Mouse (Mus musculus): ENCODE measurements around the gene Dhx16. TPM values are rescaled to one million over a fixed set of nuclear protein-coding genes. Genes with fewer than 3 reads are reported as not detected.

The Dhx16 gene
- polyA plus RNA-seq, 1 experiment from 2014 or later = 45.1 TPM

- peak overlapping the region; percentile 73 for H3K4me3 ChIP-seq (ENCODE audit: low read length)
- peak overlapping the region; percentile 73 for H3K9ac ChIP-seq (replicated peaks; ENCODE audit: low read length)
- peak overlapping the region; percentile 82; the same call in 1 of the 2 replicates for H3K27ac ChIP-seq (ENCODE audit: low read length)
- H3K4me1 ChIP-seq (ENCODE audit: insufficient read depth, low read length) = peaks cover 13% of the 10 kb centered on the region
- peak; percentile 55 for ATAC-seq (ENCODE audit: low FRiP score, low TSS enrichment)
- no peaks in the 10 kb centered on the region for H3K9me3 ChIP-seq (ENCODE audit: low read length)
- H3K36me3 ChIP-seq (ENCODE audit: insufficient read depth, low read length) = peaks cover 32% of the 10 kb centered on the region
- H3K4me2 ChIP-seq (replicated peaks; ENCODE audit: low read depth, low read length) = peak overlapping the region; percentile 83
- 17% methylated on average over 20 of the region's 20 CpGs for WGBS
- no peaks in the 10 kb centered on the region for H3K27me3 ChIP-seq (ENCODE audit: insufficient read depth, low read length)
Measured at GRCm38 (mm10) chr17:35909186-35909918, 29.7 kb downstream of the Dhx16 start.

GRCm38 (mm10) chr17:35909919-35910369 is 30.3 kb downstream of the Dhx16 start, which contains the start of gene Atat1:
Gene Atat1 (minus strand): TSS chr17:35910075.
- H3K27ac ChIP-seq (ENCODE audit: low read length) = peak within 1 kb of the TSS; percentile 82
- H3K9ac ChIP-seq (replicated peaks; ENCODE audit: low read length) = peak within 1 kb of the TSS; percentile 73
- H3K27me3 ChIP-seq (ENCODE audit: insufficient read depth, low read length) = no peaks in the 10 kb centered on the region
- H3K4me2 ChIP-seq (replicated peaks; ENCODE audit: low read depth, low read length) = peak within 1 kb of the TSS; percentile 83
- H3K36me3 ChIP-seq (ENCODE audit: insufficient read depth, low read length) = peaks cover 32% of the 10 kb centered on the region
- H3K4me1 ChIP-seq (ENCODE audit: insufficient read depth, low read length) = peaks cover 15% of the 10 kb centered on the region
- peak; percentile 92 for ATAC-seq (ENCODE audit: low FRiP score, low TSS enrichment)
- peak within 1 kb of the TSS; percentile 73 for H3K4me3 ChIP-seq (ENCODE audit: low read length)
- 3% methylated on average over 25 of the region's 25 CpGs for WGBS
- no peaks in the 10 kb centered on the region for H3K9me3 ChIP-seq (ENCODE audit: low read length)

- Histone ChIP-seq H3K9ac (replicated peaks; ENCODE audit: low read length) (no peak overlapping the region), H3K9me3 (ENCODE audit: low read length) (no peaks in the 10 kb centered on the region), H3K36me3 (ENCODE audit: insufficient read depth, low read length) (peaks cover 18% of the 10 kb centered on the region; the same call in 1 of the 2 replicates), H3K27ac (ENCODE audit: low read length) (no peak overlapping the region), H3K4me1 (ENCODE audit: insufficient read depth, low read length) (peaks cover 20% of the 10 kb centered on the region), H3K4me2 (replicated peaks; ENCODE audit: low read depth, low read length) (peak overlapping the region; percentile 75), H3K27me3 (ENCODE audit: insufficient read depth, low read length) (no peaks in the 10 kb centered on the region), H3K4me3 (ENCODE audit: low read length) (peak overlapping the region; percentile 85)
- WGBS = 83% methylated on average over 6 of the region's 6 CpGs
- ATAC-seq (ENCODE audit: low FRiP score, low TSS enrichment) = no peak
Measured at GRCm38 (mm10) chr17:35914975-35915374, 35.4 kb downstream of the Dhx16 start.

- peak overlapping the region; percentile 85 for H3K4me3 ChIP-seq (ENCODE audit: low read length)
- H3K27me3 ChIP-seq (ENCODE audit: insufficient read depth, low read length) = no peaks in the 10 kb centered on the region
- peaks cover 25% of the 10 kb centered on the region for H3K4me1 ChIP-seq (ENCODE audit: insufficient read depth, low read length)
- peak overlapping the region; percentile 75 for H3K4me2 ChIP-seq (replicated peaks; ENCODE audit: low read depth, low read length)
- no peaks in the 10 kb centered on the region for H3K9me3 ChIP-seq (ENCODE audit: low read length)
- H3K9ac ChIP-seq (replicated peaks; ENCODE audit: low read length) = peak overlapping the region; percentile 83
- no peak for ATAC-seq (ENCODE audit: low FRiP score, low TSS enrichment)
- H3K36me3 ChIP-seq (ENCODE audit: insufficient read depth, low read length) = peaks cover 18% of the 10 kb centered on the region; the same call in 1 of the 2 replicates
- H3K27ac ChIP-seq (ENCODE audit: low read length) = peak overlapping the region; percentile 95
- WGBS = 2% methylated on average over 28 of the region's 28 CpGs
Measured at GRCm38 (mm10) chr17:35915538-35916296, 36.1 kb downstream of the Dhx16 start.

- H3K9me3 ChIP-seq (ENCODE audit: low read length) = no peaks in the 10 kb centered on the region
- H3K27ac ChIP-seq (ENCODE audit: low read length) = peak within 1 kb of the TSS; percentile 95
- H3K36me3 ChIP-seq (ENCODE audit: insufficient read depth, low read length) = peaks cover 18% of the 10 kb centered on the region; the same call in 1 of the 2 replicates
- H3K9ac ChIP-seq (replicated peaks; ENCODE audit: low read length) = peak within 1 kb of the TSS; percentile 98
- WGBS = under 1% methylated on average over 83 of the region's 83 CpGs
- H3K27me3 ChIP-seq (ENCODE audit: insufficient read depth, low read length) = no peaks in the 10 kb centered on the region
- H3K4me1 ChIP-seq (ENCODE audit: insufficient read depth, low read length) = peaks cover 30% of the 10 kb centered on the region
- H3K4me2 ChIP-seq (replicated peaks; ENCODE audit: low read depth, low read length) = peak within 1 kb of the TSS; percentile 75
- ATAC-seq (ENCODE audit: low FRiP score, low TSS enrichment) = peak; percentile 97
- peak within 1 kb of the TSS; percentile 85 for H3K4me3 ChIP-seq (ENCODE audit: low read length)
Measured at GRCm38 (mm10) chr17:35916297-35917142, 36.9 kb downstream of the Dhx16 start, which contains the start of the genes Mrps18b and Ppp1r10. Gene Mrps18b (minus strand): TSS chr17:35916389. Gene Ppp1r10 (plus strand): TSS chr17:35916434.

- ATAC-seq (ENCODE audit: low FRiP score, low TSS enrichment) = no peak
- Histone ChIP-seq H3K4me1 (ENCODE audit: insufficient read depth, low read length) (peaks cover 30% of the 10 kb centered on the region), H3K4me2 (replicated peaks; ENCODE audit: low read depth, low read length) (peak overlapping the region; percentile 70), H3K36me3 (ENCODE audit: insufficient read depth, low read length) (peaks cover 18% of the 10 kb centered on the region; the same call in 1 of the 2 replicates), H3K4me3 (ENCODE audit: low read length) (peak overlapping the region; percentile 85), H3K27ac (ENCODE audit: low read length) (peak overlapping the region; percentile 95), H3K9me3 (ENCODE audit: low read length) (no peaks in the 10 kb centered on the region), H3K27me3 (ENCODE audit: insufficient read depth, low read length) (no peaks in the 10 kb centered on the region), H3K9ac (replicated peaks; ENCODE audit: low read length) (peak overlapping the region; percentile 98)
- WGBS = 0% methylated on average over 8 of the region's 8 CpGs
Measured at GRCm38 (mm10) chr17:35917143-35917462, 37.5 kb downstream of the Dhx16 start.

- Histone ChIP-seq H3K27ac (ENCODE audit: low read length) (peak overlapping the region; percentile 95), H3K36me3 (ENCODE audit: insufficient read depth, low read length) (peaks cover 16% of the 10 kb centered on the region; the same call in 1 of the 2 replicates), H3K9ac (replicated peaks; ENCODE audit: low read length) (peak overlapping the region; percentile 98), H3K4me2 (replicated peaks; ENCODE audit: low read depth, low read length) (peak overlapping the region; percentile 70), H3K4me3 (ENCODE audit: low read length) (peak overlapping the region; percentile 85), H3K4me1 (ENCODE audit: insufficient read depth, low read length) (peaks cover 30% of the 10 kb centered on the region), H3K27me3 (ENCODE audit: insufficient read depth, low read length) (no peaks in the 10 kb centered on the region), H3K9me3 (ENCODE audit: low read length) (no peaks in the 10 kb centered on the region)
- no peak for ATAC-seq (ENCODE audit: low FRiP score, low TSS enrichment)
- WGBS = 0% methylated on average over 13 of the region's 13 CpGs
Measured at GRCm38 (mm10) chr17:35917463-35918251, 38.0 kb downstream of the Dhx16 start.

GRCm38 (mm10) chr17:35918276-35919059 is 38.8 kb downstream of the Dhx16 start:
- Histone ChIP-seq H3K9ac (replicated peaks; ENCODE audit: low read length) (peak overlapping the region; percentile 98), H3K9me3 (ENCODE audit: low read length) (no peaks in the 10 kb centered on the region), H3K4me1 (ENCODE audit: insufficient read depth, low read length) (peaks cover 30% of the 10 kb centered on the region), H3K36me3 (ENCODE audit: insufficient read depth, low read length) (peaks cover 12% of the 10 kb centered on the region), H3K27ac (ENCODE audit: low read length) (peak overlapping the region; percentile 95), H3K4me3 (ENCODE audit: low read length) (peak overlapping the region; percentile 85), H3K4me2 (replicated peaks; ENCODE audit: low read depth, low read length) (peak overlapping the region; percentile 70), H3K27me3 (ENCODE audit: insufficient read depth, low read length) (no peaks in the 10 kb centered on the region)
- WGBS = under 1% methylated on average over 11 of the region's 11 CpGs
- no peak for ATAC-seq (ENCODE audit: low FRiP score, low TSS enrichment)
